Mouse (Mus musculus) cerebellum, adult (tissue): ENCODE results near the gene Grasp.
A peak's percentile ranks its signal among the peaks of the same experiment; 100 is the strongest.

Experiments
- ATAC-seq: cut with Nextera tagmentation; 2 replicates; pipeline ENCODE4 v1.9.2; 2017; ENCODE audit warnings: mild to moderate bottlenecking, moderate library complexity, mixed read lengths; ENCODE audit not compliant: insufficient number of reproducible peaks, low FRiP score, low TSS enrichment

Gene Grasp

DNA sequence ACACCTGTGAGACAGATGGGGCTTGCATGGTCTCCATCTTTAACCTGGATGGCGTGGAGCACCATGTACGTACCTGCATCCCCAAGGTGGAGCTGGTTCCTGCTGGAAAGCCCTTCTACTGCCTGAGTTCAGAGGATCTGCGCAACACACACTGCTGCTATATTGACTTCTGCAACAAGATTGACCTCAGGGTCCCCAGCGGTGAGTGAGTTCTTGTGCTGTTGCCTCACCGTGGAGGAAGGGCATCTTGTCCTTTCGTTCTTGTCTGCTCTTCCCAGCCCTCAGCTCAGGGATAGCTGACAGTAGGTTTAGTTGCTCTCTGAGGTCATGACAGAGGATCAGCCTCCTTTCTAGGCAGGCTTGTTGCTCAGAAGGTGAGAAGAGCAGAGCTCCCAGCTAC, 30.0 kb upstream of the Grasp start:
- ATAC-seq = no peak

DNA sequence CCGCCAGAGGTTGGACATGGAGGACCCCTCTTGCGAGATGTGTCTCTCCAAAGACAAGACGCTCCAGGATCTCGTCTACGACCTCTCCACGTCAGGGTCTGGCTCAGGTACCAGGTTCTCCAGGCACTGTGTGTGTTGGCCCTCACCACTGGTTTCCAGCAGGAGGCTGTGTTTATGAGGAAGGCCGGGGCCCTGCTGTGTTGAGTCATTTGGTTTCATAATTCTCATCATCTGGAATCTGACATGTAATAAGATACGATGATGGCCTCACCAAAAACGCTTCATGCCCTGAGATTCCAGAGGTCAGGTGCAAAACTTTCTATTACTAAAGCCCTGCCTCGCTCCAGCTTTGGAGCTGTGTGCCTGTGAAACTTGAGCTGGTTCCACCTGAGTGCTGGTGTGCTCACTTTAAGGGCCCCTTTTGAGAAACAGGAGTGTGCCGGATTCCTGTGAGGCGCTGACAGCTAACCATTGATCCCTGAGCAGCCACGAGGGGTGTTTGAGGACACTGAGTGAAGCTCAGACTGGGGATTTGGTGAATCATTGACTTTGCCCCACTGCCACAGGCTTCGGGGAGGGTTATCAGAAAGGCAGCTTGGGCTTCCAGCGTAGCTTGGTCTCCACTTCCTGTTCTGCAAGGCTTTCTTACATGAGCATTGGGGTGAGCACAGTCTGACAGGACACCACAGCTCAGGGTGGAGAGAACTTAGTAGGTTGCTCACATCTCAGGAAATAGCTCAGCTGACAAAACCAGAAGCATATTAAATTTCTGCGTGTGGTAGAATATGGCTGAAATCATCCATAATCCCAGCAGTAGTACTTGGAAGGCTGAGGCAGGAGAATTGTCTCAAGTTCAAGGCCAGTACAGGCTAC, 28.8 kb upstream of the Grasp start:
- ATAC-seq = no peak

DNA sequence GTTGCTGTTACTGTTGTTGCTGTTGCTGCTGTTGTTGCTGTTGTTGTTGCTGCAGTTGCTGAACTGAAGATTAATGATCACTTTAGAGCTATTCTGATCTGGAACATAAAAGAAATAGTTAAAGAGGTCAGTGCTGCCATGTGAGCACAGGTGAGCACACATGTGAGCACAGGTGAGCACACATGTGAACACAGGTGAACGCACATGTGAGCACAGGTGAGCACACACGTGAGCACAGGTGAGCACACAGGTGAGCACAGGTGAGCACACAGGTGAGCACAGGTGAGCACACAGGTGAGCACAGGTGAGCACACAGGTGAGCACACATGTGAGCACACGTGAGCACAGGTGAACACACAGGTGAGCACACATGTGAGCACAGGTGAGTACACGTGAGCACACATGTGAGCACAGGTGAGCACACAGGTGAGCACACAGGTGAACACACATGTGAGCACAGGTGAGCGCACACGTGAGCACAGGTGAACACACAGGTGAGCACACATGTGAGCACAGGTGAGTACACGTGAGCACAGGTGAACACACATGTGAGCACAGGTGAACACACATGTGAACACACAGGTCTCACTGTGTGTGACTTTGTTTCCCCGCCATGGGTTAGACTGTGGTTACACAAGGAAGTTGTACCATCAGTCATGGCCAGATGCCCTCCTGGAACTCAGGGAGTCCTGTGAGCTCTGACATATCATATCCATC, 27.8 kb upstream of the Grasp start:
- no peak for ATAC-seq

DNA sequence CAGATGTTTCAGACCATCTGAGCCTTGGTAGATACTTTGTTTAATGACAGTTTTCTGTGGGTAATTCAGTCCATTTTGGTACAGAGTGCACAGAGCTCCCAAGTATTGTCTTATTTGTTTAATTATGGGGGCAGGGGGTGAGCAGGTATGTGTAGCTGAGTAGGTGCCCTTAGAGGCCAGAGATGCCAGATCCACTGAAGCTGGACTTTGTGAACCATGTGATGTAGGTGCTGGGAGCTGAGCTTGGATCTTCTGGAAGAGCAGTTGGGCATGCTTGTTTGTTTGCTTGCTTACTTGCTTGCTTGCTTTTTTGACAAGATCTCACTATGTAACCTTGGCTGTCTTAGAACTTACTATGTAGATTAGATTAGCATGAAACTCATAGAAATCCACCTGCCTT, 27.0 kb upstream of the Grasp start:
- ATAC-seq = no peak

DNA sequence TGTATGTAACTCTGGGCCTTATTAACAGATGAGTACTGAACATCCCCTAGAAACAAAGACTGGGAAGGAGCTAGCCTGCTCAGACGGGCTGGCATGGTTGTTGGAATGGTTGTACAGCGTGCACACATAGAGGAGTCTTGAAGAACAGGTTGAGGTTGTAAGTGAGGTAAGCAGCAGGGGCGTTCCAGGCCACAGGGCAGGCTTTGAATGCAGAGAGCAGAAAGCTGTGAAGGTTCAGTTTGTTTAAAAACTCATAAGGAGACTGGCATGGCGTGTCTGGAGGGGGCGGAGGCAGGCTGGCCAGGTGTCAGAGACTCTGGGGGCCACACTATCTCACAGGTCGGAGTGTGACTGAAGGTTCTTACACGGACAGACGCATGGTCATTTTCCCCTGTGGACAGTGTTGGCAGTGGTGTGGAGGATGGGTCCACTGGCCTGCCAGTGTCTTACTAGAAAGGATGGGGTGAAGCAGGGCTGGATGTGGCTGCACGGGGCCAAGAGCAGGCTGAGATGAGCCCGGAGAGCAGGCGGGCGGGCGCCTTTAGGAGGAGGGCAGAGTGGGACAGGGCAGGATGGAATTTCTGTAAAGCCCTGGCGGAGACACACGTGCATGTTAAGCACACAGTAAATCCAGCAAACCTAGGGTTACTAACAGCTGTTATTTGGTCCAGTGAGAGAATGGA, 26.4 kb upstream of the Grasp start:
- ATAC-seq = no peak

DNA sequence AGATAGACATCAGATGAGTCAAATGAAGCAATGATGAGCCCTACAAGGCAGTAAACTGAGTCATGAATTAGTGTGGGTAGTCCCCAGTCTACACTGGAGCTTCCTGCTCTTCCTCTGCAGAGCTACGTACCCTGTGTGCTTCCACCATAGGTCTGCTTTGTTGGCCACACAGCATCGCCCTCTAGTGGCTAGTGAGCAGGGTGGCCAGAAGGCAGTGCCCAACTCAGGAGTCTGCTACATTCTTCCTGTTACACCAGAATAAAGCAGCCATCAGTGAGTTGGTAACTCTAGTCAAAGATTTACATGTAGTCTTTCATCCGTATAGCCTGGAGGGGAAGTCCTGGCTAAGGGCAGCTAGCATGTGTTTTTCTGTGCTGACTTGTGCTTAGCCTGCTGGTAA, 25.8 kb upstream of the Grasp start:
- peak; percentile 65 for ATAC-seq

DNA sequence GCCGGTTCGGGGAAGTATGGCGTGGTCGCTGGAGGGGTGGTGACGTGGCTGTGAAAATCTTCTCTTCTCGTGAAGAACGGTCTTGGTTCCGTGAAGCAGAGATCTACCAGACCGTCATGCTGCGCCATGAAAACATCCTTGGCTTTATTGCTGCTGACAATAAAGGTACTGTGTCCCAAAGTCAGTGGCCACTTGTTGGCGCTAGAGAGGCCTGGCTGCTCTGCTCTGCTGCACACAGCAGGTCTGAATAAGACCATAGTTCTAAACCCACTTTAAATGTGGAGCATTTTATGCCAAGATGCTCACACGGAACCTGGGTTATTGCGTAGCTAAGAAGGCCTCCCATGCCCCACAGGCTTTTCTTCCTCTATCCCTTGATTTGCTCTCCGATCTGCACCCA, 25.1 kb upstream of the Grasp start:
- ATAC-seq = no peak

DNA sequence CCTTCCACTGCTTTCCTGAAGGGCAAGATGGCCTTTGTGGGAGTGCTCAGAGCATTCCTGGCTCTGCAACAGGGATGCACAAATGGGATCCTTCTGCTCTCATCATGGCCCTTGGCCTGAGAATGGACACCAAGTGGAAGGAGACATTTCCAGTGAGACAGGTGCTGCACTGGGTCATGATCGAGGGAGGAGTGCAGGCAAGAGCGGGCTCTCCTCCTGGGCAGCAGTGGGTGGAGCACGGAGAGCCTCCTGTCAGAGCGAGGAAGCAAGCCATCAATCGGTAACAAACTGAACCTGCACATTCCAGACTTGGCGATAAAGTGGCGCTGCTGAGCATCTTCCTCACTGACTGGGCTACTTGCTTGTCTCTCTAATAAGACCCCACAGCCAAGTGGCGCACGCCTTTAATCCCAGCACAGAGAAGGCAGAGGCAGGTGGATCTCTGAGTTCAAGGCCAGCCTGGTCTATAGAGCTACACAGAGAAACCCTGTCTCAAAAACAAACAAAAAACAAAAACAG, 23.2 kb upstream of the Grasp start:
- ATAC-seq = no peak; the same call in 1 of the 2 replicates

DNA sequence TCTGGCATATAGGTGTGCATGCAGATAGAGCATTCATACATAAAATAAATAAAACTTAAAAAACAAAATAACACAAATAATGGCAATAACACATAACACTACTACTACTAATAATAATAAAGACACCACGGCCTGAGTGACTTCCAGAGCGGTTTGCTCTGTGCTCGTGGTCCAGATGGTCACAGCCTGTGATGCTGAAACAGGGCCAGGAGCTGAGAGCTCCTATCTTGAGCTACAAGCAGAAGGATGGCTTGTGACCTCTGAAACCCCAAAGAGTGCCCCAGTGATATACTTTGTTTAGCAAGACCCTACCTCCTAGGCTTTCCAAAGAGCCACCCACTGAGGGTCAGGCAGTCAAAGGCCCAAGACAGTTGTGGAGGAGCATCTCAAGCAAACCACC, 22.6 kb upstream of the Grasp start:
- peak; percentile 49 for ATAC-seq

DNA sequence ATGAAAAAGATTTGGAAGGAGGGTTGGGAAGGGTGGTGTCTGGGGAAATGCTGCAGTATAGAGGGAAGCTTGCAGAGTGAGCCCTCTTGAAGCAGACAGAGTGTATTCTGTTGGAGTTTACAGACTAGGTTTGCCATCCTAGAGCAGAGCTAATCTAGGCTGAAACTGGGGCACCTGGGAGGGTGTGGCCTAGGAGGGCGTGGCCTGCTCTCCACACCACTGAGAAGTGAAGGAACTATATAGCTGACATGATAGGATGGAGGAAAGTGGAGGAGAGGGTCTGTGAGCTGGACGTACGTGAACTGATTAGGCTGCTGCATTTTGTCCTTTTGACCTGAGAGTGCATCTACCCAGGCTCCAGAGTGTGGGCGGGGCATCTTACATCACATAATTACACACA, 20.3 kb upstream of the Grasp start:
- no peak for ATAC-seq

DNA sequence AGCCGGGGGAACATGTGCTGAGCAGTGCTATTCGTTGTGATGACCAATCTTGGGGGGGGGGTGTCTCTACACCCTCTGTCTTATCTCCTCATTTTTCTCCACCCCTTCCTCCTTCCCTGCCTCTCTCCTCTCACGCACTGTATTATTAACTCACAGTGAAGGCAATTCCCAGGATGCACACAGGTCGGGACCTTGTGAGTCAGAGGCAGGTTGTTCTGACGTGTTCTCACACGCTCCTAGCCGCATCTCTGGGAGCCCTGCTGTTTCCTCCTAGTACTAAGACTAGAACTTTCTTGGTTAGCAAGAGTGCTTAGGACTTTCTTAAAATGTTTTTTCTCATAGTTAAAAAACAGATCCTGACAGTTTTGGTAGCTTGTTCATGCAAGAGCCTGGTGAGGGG, 19.2 kb upstream of the Grasp start:
- no peak for ATAC-seq

DNA sequence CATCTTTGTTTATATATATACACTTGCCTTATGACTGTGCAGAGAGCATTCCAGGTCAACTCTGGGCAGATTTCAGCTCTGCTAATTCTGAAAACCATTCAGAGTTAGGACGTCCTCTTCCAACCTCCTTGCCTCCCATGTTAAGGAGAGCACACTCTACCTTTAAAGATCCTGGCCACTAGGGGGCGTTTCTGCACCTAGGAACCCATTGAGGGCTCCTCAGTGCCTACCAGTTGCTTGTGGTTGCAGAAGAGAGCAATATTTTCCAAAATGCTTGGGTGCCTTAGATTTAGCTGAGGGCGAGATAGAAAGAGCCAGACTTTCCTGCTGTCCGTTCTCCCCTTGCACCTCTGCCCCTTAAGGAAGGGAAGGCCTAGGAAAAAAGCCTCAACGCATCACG, 13.8 kb upstream of the Grasp start:
- 0 out of 2 replicates have a peak, but pooled peaks have one; percentile 54 for ATAC-seq

DNA sequence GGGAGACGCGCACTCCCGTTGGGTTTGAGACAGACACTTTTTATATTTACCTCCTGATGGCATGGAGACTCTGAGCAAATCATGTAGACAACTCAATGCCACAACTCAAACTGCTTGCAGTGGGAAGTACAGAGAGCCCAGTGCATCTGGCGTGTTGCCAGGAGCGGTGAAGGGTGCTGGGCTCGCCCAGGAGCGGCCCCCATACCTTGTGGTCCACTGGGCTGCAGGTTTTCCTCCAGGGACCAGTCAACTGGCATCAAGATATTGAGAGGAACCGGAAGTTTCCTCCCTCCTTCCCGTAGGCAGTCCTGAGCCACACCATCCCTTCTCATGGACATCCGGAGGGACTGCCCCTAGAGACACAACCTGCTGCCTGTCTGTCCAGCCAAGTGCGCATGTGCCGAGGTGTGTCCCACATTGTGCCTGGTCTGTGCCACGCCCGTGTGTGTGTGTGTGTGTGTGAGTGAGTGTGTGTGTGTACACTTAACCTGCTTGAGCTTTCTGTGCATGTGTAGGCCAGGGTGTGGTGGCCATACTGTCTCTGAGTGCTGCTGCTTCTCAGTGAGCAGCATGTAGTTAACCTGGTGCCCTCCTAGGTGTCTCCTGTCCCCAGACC, 12.9 kb upstream of the Grasp start:
- ATAC-seq = peak; percentile 53; the same call in 1 of the 2 replicates

DNA sequence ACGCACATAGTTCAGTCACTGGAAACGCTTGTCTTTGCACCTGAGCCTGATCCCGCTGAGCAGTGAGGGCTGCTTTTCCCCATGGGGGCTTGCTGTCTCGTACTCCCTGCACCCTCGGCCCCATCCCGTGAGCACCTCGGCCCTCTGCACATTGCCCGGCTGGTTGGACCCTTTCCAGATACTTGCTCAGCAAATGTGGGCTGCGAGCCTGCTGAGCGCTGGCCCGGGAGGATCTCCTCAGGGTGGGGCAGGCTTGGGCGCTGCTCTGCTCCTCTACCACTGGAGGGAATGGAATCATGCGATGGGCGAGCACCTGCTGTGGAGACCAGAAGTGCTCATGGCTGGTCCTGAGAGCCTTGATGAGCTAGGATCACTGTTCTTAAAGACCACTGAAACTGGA, 11.6 kb upstream of the Grasp start:
- no peak for ATAC-seq

DNA sequence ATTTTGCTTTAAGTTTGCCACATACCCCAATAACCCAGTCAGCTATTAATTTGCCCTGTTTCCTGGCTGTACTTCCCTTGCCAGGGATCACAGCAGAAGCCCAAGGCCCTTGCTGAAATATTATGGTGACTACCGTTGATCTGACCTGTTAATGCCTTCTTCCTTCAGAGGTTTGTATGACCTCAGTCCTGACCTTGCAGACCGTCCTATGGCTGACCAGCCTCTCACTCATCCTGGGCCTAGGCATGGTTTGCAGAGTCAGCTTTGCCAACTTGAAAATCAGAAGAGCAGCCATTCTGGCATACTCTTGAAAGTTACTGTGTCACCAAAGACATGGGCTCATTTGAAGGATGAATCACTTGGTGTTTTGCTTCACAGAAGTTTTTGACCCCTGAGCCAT, 8.9 kb upstream of the Grasp start:
- no peak for ATAC-seq

DNA sequence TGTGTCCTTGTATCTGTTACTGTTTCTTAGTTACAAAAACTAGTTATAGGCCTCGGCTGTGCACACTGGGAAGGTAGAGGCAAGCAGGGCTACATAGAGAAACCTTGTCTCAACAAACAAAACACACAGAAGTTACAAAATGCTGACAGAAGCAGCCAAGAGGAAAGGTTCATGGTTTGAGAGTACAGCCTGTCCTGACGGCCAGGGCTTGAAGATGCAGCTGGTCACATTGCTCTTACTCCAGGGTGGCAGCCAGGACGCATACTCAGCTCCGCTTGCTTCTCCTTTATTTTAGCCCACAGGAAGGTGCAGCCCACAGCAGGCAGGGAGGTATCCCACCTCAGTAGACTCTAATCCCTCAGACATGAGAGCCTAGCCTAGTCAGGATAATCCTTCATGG, 8.0 kb upstream of the Grasp start:
- ATAC-seq = no peak

DNA sequence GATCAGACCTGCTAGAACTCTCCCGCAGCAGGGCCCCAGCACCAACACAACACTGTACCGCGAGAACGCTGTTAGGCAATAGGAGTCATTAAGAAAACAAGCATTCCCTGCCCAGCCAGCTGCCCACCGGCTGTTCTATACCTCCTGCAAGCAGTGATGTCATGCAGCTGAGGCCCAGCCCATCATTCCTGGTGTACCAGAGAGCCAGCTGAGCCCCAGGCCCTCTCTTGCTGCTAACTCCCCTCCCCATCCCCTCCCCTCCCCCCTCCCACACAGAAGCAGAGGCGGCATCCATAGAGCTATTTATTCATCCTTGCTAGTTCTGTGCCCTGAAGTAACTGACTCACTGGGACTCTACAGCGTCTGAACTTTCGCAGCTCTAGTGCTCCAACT, 3.1 kb upstream of the Grasp start:
- no peak for ATAC-seq

DNA sequence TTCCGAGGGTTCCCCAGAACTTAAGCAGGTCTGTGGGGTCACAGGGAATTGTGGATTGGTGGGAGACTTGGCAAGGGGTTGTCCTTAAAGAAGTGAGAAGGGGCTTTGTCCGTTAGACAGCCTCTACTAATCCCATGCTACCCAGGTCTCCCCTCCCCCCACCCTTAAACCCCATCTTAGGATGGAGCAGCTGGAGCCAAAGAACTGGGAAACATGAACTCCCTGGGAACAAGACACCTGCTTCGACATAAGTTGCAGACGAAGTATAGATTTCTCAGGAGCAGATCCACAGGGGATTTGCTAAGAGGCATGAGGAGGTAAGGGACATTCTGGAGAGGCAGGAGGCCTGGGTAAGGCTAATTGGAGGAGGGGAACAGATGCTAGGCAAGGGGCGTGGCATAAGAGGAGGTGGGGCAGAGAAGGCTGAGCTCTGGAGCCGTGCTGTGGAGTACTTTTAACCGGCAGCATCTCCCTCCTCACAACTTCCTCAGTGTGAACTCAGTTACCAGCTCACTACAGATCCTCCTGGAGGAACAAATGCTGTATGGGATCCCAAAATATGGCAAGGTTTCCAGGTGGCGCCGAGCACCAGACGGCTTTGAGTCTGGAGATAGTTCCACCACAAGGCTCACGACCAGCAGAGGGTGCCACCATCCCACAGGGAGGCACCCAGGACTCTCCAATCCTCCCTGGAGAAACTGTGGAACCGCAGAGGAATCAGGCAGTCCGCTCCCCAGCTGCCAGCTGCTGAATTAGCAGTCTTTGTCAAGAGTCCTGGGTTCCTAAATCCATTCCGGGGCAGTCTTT, 2.5 kb upstream of the Grasp start:
- peak; percentile 70 for ATAC-seq

DNA sequence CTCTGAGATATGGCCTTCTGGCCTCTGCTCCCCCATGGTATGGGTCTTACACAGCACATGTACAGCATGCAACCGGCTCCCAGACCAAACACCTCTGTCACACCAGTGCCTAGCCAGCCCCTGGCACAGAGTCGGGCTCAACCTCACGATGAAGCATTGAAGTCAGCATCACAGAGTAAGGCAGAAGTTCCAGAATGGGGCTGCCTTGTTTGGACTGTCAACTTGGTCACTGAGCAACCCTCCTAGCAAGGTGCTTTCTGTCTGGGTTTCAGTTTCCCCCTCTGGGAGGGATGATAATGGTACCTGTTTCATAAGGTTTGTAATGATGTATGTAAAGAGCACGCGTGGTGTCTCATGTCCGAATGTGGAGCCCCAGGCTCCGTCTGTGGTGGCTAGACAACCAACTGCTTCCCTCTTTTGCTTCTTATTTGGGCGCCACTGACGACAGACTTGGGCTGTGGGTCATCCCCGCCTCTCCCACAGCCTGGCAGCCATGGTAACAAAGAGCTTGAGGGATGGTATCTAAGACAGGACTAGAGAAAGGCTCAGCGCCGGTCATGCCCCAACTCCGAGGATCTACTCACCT, 998 bp upstream of the Grasp start:
- ATAC-seq = no peak
